Mouse (Mus musculus) heart, postnatal 25 days (tissue): ENCODE data around the gene Acacb. TPM values are rescaled to one million over a fixed set of nuclear protein-coding genes. Genes with fewer than 3 reads are reported as not detected.

Source experiments
- DNase-seq: peaks from one replicate; pipeline ENCODE4 v3.0.0; 2022; ENCODE audit warnings: low spot score
- intact Hi-C: fragments of 180-260 bp; cut with DNase I; formaldehyde crosslinking; loops from one replicate; pipeline ENCODE4 v1.15.1; 2025
- total RNA-seq, 2 experiments: library from RNA; stranded (reverse); gene quantifications; 2 replicates each; pipeline ENCODE4 v1.2.3; 2021

Gene Acacb
- total RNA-seq, 2 experiments from 2014 or later = 182 to 193 TPM

DNA sequence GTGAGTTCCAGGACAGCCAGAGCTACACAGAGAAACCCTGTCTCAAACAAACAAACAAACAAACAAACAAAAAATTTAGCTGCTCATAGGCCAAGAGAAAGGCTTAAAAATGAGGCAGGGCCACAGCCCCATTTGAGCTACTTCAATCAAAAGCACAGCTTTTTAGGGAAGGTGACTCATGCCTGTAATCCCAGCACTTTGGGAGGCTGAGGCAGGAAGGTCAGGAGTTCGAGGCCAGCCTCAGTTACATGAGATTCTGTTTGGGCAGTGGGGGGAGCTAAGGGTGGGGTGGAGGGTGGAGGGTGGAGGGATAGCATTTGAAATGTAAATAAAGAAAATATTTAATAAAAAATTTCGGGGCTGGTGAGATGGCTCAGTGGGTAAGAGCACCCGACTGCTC is 26.6 kb downstream of the Acacb start:
- no peak for DNase-seq
- intact Hi-C loops = no loop called here

DNA sequence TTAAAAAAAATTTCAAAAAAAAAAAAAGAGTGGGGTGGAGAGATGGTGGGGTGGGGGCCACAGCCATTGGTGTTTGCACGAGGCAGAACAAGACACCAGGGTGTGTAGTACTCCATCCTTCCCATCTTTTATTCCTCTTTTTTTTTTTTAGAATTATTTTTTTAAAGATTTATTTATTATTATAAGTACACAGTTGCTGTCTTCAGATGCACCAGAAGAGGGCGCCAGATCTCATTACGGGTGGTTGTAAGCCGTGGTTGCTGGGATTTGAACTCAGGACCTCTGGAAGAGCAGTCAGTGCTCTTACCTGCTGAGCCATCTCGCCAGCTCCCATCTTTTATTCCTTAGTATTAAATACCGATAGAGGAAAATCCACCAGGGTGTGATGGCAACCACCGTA is 27.1 kb downstream of the Acacb start:
- DNase-seq = no peak
- intact Hi-C loops = no loop called here

DNA sequence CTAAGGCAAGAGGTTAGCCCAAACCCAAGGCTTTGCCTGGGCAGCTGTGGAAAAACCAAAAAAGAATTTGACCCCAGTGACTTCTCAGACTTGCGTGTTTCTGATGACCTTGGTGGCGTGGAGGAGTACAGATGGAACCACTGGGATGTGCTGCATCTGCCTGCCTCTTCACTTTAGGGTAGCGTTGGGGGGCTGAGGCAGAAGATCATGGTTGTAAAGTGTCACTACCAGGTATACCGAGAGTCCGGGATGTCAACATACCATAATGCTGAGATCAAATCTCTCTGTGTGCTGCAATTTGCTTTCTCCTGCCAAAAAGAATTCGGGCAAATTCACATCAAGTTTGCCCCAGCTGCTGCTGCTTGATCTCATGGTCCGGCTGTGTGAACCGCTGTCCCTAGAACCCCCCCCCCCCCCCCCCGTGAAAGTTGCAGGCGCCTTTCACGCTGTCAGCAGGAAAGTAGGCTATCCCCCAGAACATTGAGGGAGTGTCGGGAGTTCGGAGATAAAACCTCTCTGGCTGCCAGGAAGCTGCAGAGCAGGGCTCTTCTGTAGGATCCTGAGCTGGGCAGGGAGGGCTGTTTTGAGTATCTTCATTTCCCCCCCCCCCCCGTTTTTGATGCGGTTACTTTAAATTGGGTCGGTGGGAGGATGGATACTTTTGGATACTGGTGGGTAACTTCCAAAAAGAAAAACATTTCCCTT is 27.7 kb downstream of the Acacb start:
- intact Hi-C loops = no loop called here
- DNase-seq = no peak

DNA sequence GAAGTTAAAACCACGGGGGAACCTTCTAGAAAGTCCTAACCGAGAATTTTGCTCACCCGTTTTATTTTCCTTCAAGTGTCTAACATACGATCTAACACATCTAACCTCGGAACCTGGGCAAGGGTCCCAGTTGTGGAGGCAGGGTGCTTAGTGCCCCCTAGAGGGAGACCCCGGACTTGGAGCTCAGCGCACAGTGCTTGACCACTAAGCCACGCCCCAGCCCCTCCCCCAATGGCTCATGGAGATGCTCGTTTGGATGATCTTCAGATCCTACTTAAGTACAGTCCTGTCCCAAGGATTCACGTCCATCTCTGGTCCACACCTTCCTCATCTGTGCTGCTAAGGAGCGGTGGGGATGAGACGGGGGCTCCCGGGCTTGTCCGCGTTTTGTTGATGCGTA is 28.3 kb downstream of the Acacb start:
- intact Hi-C loops = loop anchor here (5.0 kb wide), 2 partner anchors 37 to 203 kb away; no protein-coding TSS in a partner anchor
- no peak for DNase-seq

DNA sequence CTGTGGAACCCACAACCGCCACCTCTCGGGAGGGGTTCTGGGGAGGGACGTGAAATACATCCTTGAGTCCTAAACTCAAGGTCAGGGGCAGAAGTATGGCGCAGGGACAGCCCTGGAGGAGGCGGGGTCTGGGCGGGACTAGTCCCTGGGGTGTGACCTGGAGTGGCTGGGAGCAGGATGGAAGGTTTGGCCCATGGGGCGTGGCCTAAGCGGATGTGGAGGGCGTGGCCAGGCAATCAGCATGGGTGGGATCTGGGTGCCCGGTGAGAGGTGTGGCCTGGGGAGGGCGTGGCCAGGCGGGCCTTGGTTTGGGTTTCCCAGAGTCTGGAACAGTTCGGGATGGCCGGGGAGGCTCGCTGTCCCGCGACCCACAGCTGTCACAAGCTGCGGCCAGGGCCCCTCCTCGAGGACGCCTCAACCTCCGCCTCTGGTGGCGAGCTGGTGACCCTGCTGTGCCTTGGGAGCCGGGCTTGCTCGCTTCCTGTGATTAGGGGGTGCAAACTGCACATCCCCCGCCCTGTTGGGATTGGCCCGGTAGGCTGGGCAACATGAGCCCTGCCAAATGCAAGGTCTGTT is 29.3 kb downstream of the Acacb start:
- peak; percentile 96 for DNase-seq
- intact Hi-C loops = loop anchor here (5.0 kb wide), 2 partner anchors 38 to 202 kb away; no protein-coding TSS in a partner anchor

DNA sequence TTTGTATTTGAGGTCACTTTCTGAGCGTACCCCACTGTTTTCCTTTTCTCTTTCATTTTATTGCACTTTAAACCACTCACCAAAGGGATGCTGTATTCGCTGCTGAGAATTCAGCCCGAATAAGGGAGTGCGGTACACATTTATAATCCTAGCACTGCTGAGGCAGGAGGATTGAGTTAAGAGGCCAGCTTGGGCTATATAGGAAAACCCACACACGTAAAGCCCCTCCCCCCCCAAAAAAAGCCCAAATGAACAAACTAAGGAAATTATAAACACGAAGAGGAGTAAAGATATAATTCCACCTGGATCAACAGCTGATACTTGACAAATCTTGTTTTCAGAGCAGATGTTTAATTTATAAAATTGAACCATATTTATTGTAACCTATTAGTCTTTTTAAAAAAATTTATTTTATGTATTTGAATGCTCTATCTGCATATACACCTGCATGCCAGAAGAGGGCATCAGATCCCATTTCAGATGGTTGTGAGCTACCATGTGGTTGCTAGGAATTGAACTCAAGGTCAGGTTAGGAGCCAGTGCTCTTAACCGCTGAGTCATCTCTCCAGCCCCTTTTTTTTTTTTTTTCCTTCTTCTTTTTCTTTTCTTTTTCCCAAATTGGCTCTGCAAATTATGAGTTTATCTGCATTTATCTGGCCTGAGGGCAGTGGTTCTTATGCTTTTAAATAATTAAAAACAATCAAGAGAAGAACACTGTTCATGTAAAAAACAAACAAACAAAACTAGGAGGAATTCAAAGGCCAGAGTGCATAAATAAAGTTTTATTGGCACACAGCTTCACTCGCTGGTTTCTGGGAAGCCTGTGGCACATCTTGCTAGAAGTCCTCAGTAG is 30.4 kb downstream of the Acacb start:
- no peak for DNase-seq
- intact Hi-C loops = loop anchor here (5.0 kb wide), 2 partner anchors 39 to 201 kb away; no protein-coding TSS in a partner anchor

DNA sequence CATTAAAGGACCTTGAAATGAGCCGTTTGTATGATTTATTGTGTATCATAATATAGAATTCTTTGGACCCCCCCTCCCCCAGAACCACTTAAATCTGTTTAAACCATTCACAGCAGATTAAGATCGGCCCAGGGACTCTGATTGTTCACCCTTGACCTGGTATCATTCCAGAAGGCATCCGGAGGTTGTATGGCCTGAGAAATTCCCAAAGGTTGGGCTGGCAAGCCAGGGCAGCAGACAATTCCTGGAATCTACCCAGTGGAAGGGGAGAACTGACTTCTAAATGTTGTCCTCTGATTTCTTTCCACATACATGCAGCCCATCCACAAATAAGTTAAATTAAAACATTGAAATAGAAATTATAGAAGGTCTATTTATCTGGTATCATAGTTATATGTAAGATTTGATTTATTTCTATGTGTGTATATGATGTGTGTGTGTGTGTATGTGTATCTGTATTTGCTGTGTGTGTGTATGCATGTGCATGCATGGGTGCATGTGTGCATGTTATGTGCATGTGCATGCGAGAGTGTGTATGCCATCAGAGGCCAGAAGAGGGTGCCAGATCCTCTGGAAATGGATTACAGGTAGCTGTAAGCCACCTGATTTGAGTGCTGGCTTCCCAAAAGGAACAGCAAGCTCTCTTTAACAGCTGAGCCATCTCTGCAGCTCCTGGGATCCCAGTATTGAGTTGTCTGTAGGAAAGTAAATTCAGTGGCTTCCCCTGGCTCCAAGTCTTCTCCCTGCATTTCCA is 31.8 kb downstream of the Acacb start:
- DNase-seq = no peak
- intact Hi-C loops = loop anchor here (5.0 kb wide), 2 partner anchors 41 to 199 kb away; no protein-coding TSS in a partner anchor

DNA sequence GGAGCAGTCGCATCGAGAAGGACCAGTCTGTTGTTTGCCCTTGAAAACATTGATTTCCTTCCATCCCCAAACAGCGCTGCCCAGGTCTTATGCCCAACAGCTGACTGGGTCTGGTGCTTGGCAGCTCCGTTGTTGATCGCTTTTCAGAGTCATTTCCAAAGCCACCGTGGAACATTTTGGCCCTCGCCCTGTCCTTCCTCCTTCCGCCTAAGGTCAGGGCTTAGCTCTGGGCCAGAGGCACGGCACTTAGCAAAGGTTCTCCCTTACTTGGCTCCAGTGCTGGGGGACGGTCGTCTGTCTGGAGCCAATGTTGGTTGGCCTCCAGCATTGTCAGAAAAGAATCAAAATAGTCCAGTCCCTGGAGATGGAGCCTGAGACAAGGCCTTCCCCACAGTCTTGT is 33.2 kb downstream of the Acacb start:
- intact Hi-C loops = loop anchor here (5.0 kb wide), 2 partner anchors 42 to 198 kb away; no protein-coding TSS in a partner anchor
- peak; percentile 75 for DNase-seq

DNA sequence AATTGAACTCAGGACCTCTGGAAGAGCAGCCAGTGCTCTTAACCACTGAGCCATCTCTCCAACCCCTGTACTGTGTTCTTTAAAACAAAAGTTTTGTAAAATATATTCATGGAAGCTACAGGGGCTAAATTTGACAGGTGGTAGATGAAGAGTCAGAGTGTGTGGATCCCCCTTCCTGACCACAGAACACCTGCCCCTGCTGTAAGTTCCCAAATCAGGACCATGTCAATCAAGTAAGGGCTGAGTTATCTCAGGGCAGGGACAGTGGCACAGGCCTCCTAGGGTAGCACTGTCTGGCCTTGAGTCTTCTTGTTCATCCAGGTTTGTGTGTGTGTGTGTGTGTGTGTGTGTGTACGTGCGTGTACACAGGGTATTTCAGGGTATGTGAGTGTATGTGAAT is 37.2 kb downstream of the Acacb start:
- intact Hi-C loops = no loop called here
- DNase-seq = no peak

DNA sequence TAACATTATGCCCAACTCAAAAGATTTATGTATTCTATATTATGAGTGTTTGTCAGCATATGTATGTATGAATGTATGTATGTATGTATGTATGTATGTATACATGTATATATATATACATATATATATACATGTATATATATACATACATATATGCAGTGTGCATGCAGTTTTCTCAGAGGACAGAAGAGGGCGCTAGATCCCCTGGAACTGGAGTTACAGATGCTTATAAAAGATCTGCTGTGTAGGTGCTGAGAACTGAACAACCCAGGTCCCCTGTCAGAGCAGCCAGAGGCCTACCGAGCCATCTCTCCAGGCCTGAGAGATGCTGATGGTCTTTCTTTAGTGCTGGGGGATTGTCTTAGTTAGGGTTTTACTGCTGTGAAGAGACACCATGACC is 40.8 kb downstream of the Acacb start:
- no peak for DNase-seq
- intact Hi-C loops = no loop called here

DNA sequence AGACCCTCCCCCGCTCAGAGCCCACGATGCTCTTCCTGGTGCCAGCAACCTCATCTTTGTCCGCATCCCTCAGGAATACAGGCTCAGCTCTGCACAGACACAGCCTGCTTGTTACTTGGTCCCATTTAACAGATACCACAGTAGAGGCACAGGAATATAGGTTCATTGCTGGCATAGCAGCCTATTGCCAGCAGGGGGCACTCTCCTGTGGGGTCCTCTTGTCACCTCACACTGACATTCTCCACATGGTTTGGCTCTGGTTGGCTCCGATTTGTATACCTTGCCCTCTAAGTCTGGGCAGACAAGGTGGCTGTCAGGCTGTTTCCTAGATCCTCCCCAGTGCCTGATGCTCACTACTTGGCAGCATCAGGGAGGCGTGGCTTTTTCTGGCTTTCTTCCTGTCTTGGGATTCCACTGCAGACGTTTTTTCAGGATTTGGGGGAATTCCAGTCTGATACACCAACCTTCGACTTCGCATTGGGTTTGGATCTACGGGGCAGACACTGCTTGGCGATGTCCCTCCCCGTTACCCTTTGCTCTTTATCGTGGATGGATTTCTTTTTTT is 42.6 kb downstream of the Acacb start:
- intact Hi-C loops = no loop called here
- DNase-seq = no peak

DNA sequence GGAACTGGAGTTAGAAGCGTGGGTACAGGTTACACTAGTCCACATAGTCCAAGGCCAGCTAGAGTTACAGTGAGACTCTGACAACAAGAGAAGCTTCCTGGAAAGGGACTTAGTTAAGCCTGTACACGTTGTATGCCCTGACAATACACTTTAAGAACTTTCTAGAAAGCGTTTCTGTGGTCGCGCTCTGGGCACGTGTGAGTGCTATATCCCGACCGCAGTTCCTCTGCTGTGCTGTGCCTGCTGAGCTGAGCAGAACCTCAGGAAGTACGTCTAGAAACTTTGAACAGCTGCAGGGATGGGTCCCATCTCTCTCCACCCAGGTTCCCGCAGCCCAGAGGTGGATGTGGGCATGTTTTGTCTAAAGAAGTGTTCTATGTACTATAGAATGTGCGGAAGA is 47.8 kb downstream of the Acacb start:
- no peak for DNase-seq
- intact Hi-C loops = no loop called here

DNA sequence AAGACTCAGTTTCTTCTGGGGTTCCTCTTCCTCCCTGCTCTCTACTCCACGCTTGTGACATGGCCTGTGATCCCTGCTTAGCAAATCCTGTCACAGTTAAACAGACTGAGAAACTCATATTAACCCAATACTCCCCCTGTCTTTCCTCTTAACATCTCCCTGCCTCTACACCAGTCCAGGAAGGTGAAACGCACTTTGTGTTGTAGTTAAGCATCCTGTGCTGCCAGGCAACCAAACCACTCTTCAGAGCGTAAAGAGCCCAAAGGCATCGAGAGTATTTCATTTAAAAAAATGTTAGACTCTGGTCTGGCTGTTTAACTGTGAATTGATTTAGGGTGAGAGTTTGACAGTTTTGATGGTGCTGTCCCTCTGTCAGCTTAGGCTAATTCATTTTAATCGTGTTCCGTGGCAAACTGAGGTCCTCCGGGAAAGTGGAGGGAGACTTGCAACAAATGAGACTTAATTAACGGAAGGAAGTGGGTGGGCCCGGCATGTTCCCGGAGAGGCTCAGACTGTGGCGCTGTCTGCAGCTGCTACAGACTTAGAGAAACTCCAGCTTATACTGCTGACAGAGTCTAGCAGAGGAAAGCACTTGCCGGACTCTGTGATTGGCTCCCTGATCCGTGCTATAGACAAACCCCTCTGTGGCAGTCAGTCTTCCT is 52.9 kb downstream of the Acacb start:
- intact Hi-C loops = loop anchor here (5.0 kb wide), 1 partner anchor 33 kb away; no protein-coding TSS in a partner anchor
- peak; percentile 37 for DNase-seq

DNA sequence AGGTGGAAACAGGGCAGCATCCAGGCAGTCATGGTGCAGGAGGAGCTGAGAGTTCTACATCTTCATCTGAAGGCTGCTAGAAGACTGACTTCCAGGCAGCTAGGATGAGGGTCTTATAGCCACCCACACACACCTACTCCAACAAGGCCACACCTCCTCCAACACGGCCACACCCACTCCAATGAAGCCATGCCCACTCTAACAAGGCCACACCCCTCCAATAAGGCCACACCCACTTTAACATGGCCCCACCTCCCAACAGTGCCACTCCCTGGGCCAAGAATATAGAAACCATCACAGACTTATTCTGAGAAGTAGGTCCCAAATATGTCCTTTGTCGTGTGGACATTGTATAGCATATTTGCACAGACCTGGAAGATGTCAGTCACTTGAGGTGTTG is 59.8 kb downstream of the Acacb start:
- intact Hi-C loops = no loop called here
- DNase-seq = no peak

DNA sequence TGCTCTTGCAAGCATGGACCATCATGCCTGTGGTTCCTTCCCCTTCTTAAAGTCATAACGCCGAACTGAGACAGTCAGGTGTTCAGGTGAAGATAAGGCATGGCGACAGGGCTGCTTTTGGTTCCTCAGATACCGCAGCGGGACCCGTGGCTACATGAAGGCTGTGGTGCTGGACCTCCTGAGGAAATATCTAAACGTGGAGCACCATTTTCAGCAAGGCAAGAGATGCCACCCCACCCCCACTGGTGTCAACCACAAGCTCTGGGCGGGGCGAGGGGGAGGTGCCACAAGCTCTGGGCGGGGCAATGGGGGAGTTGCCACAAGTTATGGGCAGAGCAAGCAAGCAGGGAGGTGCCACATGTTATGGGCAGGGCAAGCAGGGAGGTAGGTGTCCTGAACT is 66.8 kb downstream of the Acacb start:
- no peak for DNase-seq
- intact Hi-C loops = no loop called here

DNA sequence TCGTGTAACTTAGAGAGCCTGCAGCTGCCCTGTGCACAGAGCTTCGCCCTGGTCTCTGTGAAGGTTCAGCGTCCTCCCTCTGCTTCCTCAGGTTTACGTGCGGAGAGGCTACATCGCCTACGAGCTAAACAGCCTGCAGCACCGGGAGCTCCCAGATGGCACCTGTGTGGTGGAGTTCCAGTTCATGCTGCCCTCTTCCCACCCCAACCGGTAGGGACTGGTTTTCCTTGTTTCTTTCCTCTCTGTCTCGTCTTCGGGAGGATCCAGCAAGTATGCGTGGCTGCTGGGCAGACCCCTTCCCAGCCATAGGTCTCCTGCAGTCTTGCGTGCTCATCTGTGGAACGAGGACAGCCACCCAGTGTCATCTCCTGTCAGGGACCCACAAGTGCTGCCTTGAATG is 72.4 kb downstream of the Acacb start:
- intact Hi-C loops = no loop called here
- no peak for DNase-seq

DNA sequence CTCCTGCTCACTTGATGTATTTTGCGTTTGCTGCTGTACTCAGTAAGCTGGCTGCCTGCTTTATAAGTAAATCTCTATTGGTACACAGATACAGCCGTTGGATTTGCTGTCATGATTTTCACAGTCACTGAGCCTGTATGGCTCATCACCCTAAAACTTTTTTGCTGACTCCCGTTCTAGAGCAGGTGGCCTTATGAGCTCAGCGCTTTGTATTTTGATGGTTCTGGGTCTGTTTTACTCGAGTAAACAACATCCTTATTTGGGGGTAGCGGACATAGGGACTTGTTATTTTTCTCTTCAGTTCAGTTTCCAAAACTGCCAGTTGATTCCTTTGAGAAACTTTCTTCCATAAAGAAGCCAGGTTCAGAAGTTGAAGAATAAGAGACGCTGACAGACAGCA is 79.7 kb downstream of the Acacb start:
- DNase-seq = no peak
- intact Hi-C loops = no loop called here

DNA sequence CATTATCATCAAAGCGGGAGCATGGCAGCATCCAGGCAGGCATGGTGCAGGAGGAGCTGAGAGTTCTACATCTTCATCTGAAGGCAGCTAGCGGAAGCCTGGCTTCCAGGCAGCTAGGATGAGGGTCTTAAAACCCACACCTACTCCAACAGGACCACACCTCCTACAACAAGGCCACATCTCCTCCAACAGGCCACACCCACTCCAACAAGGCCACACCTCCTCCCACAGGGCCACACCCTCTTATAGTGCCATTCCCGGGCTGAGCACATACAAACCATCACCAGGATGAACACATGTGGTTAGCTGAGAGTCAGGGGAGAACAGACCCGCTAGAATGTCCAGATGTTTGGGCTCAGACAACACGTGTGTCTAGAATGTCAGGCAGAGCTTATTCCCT is 82.6 kb downstream of the Acacb start:
- intact Hi-C loops = no loop called here
- no peak for DNase-seq

DNA sequence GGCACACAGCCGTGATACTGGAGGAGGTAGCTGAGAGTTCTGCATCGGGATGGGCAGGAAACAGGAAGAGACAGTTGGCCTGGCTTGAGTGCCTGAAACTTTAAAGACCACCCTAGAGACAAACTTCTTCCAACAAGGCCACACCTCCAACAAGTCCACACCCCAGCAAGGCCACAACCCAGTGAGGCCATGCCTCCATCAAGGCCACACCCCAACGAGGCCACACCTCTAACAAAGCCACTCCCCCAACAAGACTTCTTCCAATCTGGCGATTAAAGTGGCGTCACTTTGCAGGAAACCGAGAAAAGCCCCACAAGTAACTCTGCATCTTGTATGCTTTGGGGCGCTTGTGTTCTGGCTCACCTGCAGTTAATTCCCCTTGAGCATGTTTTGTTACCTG is 92.6 kb downstream of the Acacb start:
- no peak for DNase-seq
- intact Hi-C loops = no loop called here
